Mouse (Mus musculus) adrenal gland, adult (tissue): ENCODE data around the gene Zswim3.
"Not testable (repeated sequence)": the region's sequence is repeated elsewhere in the genome, so short reads cannot be mapped to it uniquely, and the experiment has no call there.

Experiments
- DNase-seq, 2 experiments: peaks; one replicate each; pipeline ENCODE4 v3.0.0; 2022 to 2023; ENCODE audit warnings: low spot score in 1 of 2; ENCODE audit not compliant: inconsistent age in 2 of 2

Gene Zswim3

GRCm38 (mm10) chr2:164835164-164835563, 30.3 kb downstream of the Zswim3 start:
- no peak for DNase-seq

GRCm38 (mm10) chr2:164845782-164846181, 40.9 kb downstream of the Zswim3 start:
- no peak for DNase-seq

- DNase-seq: no peak
Measured at GRCm38 (mm10) chr2:164850061-164850460, 45.2 kb downstream of the Zswim3 start.

- not testable (repeated sequence) for DNase-seq
Measured at GRCm38 (mm10) chr2:164855572-164855971, 50.7 kb downstream of the Zswim3 start.

GRCm38 (mm10) chr2:164856309-164857100, 51.6 kb downstream of the Zswim3 start:
- DNase-seq: no peak

- peak; percentile 42 to 74 for DNase-seq
Measured at GRCm38 (mm10) chr2:164857101-164857821, 52.4 kb downstream of the Zswim3 start, which contains the start of gene Pltp. Gene Pltp, minus strand, starts transcription at chr2:164857711.

- DNase-seq: no peak
Measured at GRCm38 (mm10) chr2:164857842-164858553, 53.1 kb downstream of the Zswim3 start.

- DNase-seq: no peak
Measured at GRCm38 (mm10) chr2:164859155-164859554, 54.3 kb downstream of the Zswim3 start.

GRCm38 (mm10) chr2:164859640-164860432, 54.9 kb downstream of the Zswim3 start:
- no peak for DNase-seq

GRCm38 (mm10) chr2:164861094-164861493, 56.2 kb downstream of the Zswim3 start:
- DNase-seq: no peak

- peak; percentile 58 to 84 for DNase-seq
Measured at GRCm38 (mm10) chr2:164862179-164862861, 57.4 kb downstream of the Zswim3 start.

- DNase-seq: not testable (repeated sequence)
Measured at GRCm38 (mm10) chr2:164863411-164863810, 58.5 kb downstream of the Zswim3 start.

GRCm38 (mm10) chr2:164864593-164864992, 59.7 kb downstream of the Zswim3 start:
- DNase-seq: no peak

GRCm38 (mm10) chr2:164866741-164867551, 62.0 kb downstream of the Zswim3 start:
- peak; percentile 77 to 91 for DNase-seq

GRCm38 (mm10) chr2:164867566-164867965, 62.7 kb downstream of the Zswim3 start:
- no peak for DNase-seq

- peak in 1 of 2 experiments; percentile 31 for DNase-seq
Measured at GRCm38 (mm10) chr2:164868491-164868890, 63.6 kb downstream of the Zswim3 start.
